Mouse (Mus musculus) gonadal fat pad, adult 2 months (tissue): ENCODE measurements around the gene Cadm1. TPM values are rescaled to one million over a fixed set of nuclear protein-coding genes. Genes with fewer than 3 reads are reported as not detected.

Experiments used
- DNase-seq: peaks from one replicate; pipeline ENCODE4 v3.0.0-alpha.2; 2012; ENCODE audit warnings: low read depth
- polyA plus RNA-seq: library from polyadenylated mRNA; depleted of rRNA; stranded (reverse); fragments of >200 nt; gene quantifications from 2 replicates; pipeline ENCODE4 v1.2.3, GENCODE M21; 2012

Gene Cadm1
- polyA plus RNA-seq, 1 experiment = 10.6 TPM

DNA sequence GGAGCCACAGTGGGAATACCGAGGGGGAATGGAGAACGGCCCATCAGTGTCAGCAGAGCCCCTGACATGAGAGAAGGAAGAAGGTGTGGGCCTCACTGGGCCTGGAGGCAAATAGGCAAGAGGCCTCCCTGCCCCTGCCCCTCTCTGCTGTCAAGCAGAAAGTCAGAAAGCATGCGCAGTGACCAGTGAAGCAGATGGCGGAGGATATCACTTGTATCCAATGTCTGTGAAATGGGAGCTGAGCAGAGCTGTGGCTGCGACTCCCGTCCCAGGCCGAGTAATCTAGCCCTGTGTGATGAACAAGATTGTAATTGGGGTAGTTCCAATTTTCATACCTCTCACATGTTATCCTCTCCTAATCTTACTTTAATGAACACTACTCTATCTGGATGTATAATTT, 337.5 kb downstream of the Cadm1 start:
- DNase-seq = no peak

DNA sequence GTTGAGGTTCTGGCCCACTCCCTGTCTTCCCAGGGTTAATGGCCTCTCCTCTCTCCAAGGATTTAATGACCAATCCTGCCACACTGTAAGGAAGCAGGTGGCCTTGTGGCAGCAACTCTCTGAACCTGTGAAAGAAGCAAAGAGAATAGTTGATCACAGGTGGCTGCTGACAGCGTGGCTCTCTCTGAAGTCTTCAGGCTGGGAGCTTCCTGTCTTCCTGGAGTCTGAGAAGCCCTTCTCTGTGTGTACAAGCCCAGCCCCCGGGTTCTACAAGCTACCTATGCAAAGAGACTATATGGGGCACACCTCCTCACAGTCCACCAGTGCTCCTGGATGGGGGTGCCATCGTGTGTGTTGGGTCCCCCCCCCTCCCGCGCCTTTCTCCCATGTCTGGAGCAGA, 339.7 kb downstream of the Cadm1 start:
- no peak for DNase-seq

DNA sequence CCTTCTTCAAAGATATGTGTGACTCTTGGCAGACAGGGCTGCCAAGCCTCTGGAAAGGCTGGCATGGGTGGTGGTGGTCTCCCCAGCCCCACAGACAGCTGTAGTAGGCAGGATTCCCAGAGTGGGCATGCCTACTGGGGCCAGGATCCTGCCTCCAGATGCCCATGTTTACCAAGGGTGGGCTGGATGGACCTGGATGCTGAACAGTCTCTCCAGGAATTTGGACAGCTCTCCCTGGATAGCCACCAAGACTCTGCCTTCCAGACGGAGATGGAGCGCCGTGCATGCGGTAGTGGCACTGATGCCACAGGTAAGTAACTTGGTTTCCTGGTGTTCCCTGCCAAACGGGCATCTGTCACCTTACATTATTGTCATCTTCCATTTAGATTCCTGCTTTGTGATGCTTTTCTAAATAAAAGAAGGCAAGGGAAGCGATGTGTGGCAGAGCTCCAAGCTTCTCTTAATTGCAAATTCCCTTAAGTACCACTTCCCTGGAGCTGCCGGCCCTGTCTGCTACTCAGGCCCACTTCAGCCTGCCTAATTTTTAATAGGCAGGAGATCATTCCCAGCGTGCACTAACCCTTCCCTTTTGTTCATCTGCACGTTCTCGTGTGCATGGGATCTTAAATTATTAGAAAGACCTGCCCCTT, 346.7 kb downstream of the Cadm1 start:
- DNase-seq = no peak

DNA sequence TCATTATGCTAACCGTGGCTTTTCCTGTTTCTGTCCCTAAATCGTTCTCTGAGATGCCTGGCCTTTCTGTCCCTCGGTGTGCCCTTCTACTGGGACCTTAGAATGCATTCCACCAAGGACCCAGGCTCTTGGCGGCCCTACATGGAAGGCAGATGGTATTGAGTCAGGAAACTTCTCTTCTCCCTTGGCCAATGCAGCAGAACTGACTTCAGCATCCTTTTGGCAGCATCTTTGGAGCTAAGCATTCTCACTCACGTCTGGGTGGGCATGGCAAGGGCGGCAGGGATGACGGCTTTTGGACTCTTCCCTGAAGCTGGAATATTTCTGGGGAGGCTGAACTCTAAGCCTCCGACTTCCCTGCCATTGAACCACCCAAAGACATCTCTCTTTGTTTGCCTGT, 350.2 kb downstream of the Cadm1 start:
- no peak for DNase-seq

DNA sequence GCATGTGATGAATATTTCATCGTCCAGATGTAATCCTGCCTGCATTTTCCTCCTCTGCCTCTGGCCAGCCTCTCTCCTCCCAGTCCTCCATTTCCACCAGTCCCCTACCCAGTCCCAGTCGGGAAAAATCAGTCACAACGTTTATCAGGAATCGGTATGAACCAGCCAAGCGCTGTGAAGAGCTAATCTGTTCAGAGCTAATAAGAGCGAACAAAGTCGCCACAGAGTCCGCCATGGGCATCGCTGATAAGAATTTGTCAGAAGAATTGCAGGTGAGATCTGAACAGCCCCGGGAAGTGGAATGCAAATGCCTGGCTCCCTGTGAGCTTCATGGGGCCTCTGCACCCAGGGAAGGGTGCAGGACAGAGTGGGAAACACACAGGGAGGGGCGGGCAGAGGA, 352.4 kb downstream of the Cadm1 start:
- no peak for DNase-seq

DNA sequence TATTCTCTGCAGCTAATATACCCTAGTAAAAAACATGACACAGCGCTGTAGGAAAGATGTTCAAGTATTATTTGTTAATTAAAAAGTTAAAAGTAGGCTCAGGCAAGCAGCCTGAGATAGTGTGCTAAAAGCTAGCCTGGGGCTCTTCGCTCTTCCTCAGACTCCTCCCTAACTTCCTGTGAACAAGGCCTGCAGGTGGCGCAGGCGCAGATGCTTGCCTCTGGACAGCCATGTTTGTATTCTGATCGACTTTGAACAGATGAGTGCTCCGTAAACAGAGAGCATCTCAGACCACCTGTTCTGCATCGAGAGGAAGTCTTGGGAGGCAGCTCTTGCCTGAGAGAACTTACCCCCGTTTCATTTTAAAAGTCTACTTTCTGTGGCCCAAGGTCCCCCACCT, 361.7 kb downstream of the Cadm1 start:
- no peak for DNase-seq

DNA sequence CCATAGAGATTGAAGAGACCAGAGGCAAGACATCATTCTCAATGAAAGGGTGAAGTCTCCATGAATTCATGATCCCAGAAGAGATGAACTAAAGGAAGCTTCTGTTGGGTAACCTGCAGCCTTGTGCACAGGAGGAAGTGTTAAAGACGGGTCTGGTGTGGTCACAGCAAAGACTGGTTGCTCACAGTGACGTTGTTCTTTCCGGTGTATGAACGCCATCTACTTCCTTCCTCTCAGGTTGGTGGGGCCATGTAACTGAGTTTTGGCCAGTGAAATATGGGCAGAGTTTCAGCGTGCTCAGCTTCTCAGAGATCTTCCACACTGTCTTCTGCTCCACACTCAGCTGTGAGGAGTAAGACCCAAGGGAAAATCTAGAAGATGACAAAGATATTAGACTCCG, 363.0 kb downstream of the Cadm1 start:
- DNase-seq = no peak

DNA sequence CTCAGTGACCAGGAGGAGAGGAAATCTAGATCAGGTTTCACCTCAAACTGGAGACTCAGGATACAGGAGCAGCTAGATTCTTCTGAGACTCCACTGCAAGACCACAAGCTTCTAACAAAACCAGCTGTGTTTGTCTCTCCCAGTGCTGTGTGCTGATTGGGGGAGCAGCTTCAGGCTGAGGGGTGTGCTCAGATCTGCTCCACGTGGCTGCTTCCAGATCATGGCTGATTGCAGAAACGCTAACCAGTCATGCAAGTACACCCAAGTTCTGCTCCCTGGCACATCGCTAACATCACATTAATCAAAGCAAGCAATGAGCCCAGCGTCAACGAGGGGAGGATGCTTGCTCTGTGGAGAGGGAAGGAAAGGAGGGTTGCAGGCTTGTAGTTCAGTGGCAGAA, 364.1 kb downstream of the Cadm1 start:
- DNase-seq = no peak

DNA sequence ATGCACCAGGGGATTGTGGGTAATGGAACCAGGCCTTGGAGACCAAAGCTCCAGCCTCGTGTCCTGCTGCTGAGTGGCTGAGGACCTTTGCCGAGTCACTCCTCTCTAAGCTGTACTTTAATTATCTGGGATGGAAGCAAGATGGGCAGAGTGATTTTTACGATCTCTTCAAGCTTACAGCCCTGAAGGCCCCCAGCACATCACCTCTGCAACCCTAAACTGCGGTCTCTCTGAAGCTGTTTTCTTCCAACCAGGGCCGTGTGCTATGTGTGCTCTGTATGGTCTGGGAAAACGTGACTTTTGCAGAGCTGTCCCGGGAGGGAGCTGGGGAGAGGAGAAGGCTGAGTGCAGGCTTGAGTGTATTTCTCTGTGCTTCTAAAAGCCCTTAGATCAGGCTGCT, 364.7 kb downstream of the Cadm1 start:
- no peak for DNase-seq

DNA sequence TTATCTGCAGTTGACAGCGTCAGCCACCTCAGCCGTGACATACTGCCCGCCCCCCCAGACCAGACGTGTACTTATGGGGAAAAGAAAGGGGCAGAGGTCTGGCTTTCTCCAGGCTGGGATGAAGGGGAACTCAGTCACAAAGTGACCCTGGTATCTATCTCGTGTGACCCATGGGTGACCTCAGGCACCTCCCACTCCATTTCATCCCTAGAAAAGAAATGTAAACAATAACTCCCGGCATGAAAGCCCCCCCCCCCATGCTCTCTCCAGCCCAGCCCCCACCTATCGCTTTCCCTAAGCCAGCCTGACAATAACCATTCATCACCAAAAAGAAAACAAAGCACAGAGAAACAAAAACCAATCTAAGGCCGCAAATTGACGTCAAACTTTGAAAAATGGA, 365.1 kb downstream of the Cadm1 start:
- no peak for DNase-seq

DNA sequence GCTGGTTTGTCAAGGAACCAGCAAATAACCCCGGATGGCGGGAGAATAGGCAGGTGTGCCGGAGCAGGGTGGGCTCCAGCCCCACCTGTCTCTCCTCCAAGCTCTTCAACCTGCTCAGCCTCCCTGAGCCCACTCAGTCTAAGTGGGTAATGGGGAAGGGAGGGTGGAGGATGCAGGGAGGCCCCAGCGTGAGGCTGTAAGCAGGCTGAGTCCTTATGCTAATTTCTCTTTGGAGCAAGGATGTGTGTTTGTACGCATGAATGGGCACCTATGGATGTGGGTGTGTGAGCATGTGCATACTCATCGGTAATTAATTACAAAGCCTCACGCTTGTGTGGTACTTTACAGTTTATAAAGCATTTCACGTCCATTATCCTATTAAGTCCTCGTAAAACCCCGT, 370.8 kb downstream of the Cadm1 start:
- no peak for DNase-seq

DNA sequence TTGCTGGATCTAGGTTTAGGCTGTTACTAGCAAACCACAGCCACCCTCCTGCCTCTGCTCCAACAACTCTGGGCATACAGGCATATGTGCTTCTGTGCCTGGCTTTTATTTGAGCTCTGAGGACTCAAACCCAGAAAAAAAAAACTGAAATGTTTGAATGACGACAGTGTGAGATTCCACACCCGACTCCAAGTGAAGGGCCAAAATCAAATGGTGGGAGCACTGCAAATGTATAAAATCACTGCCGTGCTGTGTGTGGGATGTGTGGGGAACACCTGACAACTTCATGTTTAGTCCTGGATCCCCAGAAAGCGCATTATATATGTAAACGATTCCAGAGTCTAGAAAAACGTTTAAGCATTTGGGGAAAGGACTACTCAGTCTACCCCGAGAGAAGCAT, 373.7 kb downstream of the Cadm1 start:
- no peak for DNase-seq

DNA sequence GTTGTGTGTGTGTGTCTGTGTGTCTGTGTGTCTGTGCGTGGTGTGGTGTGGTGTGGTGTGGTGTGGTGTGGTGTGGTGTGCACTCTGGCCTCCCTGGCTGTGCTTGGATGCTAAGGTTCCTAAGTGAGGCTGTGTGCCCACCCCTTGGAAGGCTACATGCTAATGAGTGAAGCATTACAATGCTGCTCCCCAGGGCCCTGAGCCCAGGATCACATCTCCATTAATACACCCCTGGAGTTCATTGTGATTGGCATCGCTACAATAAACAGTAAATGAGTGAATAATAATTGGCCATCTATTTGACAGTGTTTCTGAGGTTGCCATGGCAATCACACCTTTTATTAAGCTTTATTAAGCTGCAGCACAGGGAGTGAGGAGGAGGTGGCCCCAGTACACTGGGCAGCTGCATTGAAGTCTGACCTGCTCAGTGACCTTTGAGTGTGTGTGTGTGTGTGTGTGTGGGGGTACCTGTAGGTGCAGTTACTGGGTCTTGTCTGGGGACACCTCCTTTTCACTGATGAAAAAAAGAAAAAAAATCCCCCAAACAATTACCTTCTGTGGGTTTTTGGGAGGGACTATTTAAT, 374.5 kb downstream of the Cadm1 start:
- DNase-seq = no peak

DNA sequence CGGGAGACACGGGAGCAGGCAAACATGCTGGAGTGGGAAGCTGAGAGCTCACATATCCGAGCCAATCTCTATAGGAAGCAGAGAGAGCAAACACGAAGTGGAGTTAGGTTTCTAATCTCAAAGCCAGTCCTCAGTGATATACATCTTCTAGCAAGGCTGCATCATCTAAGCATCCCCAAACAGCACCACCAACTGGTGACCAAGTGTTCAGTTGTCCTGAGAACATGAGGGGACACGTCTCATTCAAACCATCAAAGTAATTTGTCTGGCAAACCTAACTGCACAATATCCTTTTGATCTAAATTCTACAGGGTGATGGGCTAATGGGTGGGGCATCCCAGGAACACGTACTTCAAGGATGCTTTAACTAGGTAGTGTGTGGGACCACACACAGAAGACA, 376.5 kb downstream of the Cadm1 start:
- no peak for DNase-seq
